Mouse (Mus musculus) cortical plate, adult 2 months (tissue): ENCODE measurements around the gene Thsd7b.

ENCODE experiments used
- CTCF ChIP-seq: fragments of 200-500 bp; IDR thresholded peaks from 2 replicates; pipeline ENCODE4 v1.5.1; 2011; ENCODE audit warnings: mild to moderate bottlenecking, control low read depth, low read length; ENCODE audit not compliant: insufficient read depth; ENCODE audit errors: extremely low read depth
- POLR2A ChIP-seq: fragments of 200-500 bp; IDR thresholded peaks from 2 replicates; pipeline ENCODE4 v1.6.1; 2011; ENCODE audit warnings: mild to moderate bottlenecking, low read length, control low read depth; ENCODE audit not compliant: insufficient read depth; ENCODE audit errors: extremely low read depth

DNA sequence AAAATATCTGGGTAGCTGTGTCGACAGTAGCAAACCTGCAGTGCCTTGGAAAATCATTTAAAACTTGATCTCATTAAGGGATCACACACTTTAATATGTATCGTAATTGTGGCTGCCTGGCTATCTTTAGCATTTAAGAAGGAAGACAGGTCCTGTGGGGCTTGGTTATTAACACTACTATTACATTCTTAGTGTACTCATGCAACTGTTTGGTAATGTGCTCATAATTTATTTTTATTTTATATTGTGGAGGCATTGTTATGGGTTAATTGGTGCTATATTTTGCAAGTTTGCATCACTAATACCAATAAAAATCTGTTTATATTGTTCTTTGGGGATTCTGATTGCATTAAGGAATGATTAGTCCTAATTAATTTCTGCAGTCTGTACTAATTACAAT is 265.4 kb downstream of the Thsd7b start:
- TF ChIP-seq CTCF = no peak
- TF ChIP-seq POLR2A = no peak
